Mouse (Mus musculus) macrophage (primary cell): ENCODE data around the gene Atp6v0e. TPM values are rescaled to one million over a fixed set of nuclear protein-coding genes. Genes with fewer than 3 reads are reported as not detected.

Source experiments
- H3K27ac ChIP-seq: fragments of 350-480 bp; formaldehyde crosslinking; 2 replicates; pipeline ENCODE4 v1.9.0; 2021
- H3K36me3 ChIP-seq: fragments of 350-480 bp; formaldehyde crosslinking; 2 replicates; pipeline ENCODE4 v1.9.0; 2021; ENCODE audit errors: inconsistent target
- H3K4me3 ChIP-seq: fragments of 350-480 bp; formaldehyde crosslinking; 2 replicates; pipeline ENCODE4 v1.9.0; 2021; ENCODE audit errors: inconsistent target
- H3K79me2 ChIP-seq: fragments of 350-480 bp; formaldehyde crosslinking; 2 replicates; pipeline ENCODE4 v1.9.0; 2021; ENCODE audit errors: inconsistent target
- WGBS: methylation state at CpG from one replicate; pipeline ENCODE4 v1.1.7; 2026; ENCODE audit warnings: inconsistent platforms; ENCODE audit not compliant: missing documents; 5-methylcytosine and 5-hydroxymethylcytosine counted together
- polyA plus RNA-seq: library from polyadenylated mRNA; stranded (reverse); fragments of 250-400 nt; gene quantifications from 3 replicates; pipeline ENCODE4 v1.2.4, GENCODE M21; 2018; ENCODE audit warnings: inconsistent platforms

Gene Atp6v0e
- polyA plus RNA-seq, 1 experiment from 2014 or later = 212 TPM

DNA sequence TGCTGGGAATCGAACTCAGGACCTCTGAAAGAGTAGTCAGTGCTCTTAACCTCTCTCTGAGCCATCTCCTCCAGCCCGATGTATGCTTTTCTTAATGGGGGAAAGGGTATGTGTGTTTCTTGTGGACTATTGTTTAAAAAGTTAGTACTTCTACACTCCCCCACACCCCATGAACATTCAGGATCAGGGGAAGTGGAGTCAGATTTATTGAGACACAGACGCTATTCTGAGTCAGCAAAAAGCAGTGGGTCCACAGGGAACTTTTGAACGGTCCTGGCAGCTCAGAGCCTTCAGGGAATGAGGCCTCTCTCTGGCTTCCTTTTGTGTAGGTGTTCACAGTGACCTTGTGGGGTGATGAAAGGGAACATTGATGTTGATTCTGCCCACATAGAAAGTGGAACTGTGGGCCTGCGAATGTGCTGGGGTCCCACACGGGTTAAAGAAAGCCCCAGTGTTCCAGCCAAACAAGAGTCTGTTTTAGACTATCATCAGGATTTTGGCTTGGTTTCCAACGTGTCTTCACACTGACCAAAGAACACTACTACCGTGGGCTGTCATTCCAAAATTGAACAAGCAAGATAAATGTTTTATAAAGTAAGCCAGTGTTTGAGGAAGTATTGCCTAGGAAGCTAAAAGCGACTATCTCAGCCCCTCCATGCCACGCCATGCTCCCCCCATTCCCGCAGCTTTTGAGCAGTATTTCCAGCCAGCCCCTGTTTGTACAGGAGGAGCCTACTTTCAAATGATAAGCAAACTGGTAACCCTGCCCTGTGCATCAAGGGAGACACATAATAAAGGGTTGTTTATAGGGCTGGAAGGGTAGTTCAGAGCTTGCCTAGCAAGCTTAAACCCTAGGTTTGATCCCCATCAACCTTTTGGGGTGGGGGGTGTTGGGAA is 42.7 kb downstream of the Atp6v0e start:
- H3K79me2 ChIP-seq = no peaks in the 10 kb centered on the region; the same call in 1 of the 2 replicates
- peaks cover 20% of the 10 kb centered on the region; the same call in 1 of the 2 replicates for H3K36me3 ChIP-seq
- H3K4me3 ChIP-seq = no peak overlapping the region
- WGBS = 24% methylated on average over 11 of the region's 11 CpGs
- no peak overlapping the region for H3K27ac ChIP-seq

DNA sequence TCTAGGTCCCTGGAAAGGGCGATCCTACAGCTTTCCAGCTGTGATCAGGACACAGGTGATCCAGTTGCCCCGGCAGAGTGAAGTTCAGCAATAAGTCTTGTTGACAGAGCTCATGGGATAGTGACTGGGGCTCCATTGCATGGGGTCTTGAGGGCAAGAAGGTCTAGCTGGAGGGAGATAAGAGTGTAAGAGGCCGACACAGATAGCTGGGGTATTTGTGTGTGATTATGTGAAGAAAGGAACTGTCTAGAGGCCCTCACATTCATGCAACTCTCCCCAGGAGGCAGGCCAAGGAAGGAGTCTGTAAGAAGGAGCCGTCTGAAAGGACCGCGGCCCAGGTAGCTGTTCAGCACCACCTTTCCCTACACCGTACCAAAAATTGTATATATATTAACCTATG is 44.0 kb downstream of the Atp6v0e start:
- Histone ChIP-seq H3K79me2 (no peaks in the 10 kb centered on the region; the same call in 1 of the 2 replicates), H3K36me3 (peaks cover 8% of the 10 kb centered on the region; the same call in 1 of the 2 replicates), H3K27ac (no peak overlapping the region), H3K4me3 (no peak overlapping the region)
- 88% methylated on average over 7 of the region's 7 CpGs for WGBS

DNA sequence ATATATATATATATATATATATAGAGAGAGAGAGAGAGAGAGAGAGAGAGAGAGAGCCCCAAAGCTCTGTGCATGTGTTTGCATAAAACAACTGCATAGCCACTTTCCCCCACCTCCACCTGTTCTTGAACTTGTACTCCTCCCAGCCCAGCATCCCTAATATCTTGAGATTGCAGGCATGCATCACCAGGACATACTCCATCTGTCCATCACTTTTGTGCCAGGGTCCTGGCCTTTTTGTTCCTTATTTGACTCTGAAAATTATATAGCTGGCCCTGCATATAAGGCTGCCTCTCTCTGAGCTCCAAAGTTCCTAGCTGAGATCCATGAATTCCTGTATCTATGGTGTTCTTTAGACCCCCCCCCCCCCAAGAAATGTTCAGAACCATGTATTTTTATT is 45.5 kb downstream of the Atp6v0e start:
- no peak overlapping the region for H3K27ac ChIP-seq
- no peak overlapping the region for H3K4me3 ChIP-seq

DNA sequence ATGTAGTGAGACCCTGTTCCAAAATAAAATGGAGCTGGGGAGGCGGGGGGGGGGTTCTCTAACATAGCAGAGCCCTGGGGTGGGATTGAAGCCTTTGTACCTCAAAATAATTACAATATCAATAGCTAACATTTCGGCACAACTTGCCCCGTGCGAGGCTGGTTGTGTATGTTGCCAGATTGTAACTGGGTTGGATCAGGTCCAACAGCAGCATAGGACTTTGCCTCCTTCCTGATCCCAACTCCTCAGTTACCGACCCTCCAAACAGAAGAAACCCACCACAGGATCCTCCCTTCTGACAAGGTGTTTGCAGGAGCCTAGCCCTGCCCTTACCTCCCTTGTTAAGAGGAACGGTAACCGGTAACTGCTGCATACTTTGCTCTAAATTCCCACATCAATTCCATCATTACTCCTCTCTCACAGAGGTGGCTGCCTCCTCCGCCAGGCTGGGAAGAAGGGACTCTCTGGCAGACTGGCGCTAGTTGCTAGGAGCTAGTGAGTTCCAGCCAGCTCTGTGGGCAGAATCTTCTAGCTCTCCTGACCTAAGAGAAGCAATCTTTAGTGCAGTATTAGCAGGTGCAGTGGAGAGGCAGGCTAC is 46.1 kb downstream of the Atp6v0e start:
- Histone ChIP-seq H3K4me3 (no peak overlapping the region), H3K79me2 (no peaks in the 10 kb centered on the region), H3K27ac (no peak overlapping the region), H3K36me3 (no peaks in the 10 kb centered on the region)
- WGBS = 85% methylated on average over 9 of the region's 9 CpGs

More for the DNA sequence above, 45.5 kb downstream of the Atp6v0e start:
- Histone ChIP-seq H3K79me2 (no peaks in the 10 kb centered on the region), H3K36me3 (no peaks in the 10 kb centered on the region)

DNA sequence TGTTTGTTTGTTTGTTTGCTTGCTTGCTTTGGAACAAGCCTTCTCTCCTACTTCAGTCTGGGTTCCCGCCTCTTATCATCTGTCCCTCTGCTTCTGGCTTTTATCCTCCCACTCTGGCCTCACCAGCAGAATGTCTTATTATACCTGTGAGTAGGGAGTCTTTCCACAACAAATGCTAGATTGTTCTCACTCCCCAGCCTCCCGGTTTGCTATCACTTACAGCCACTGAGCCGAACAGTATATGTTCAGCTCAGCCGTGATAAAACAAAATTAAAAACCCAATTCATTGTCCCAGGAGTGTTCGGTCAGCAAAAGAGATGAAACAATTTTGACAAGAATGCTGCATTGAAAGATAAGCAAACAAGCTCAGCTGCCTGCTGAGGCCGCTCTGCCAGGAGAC is 47.0 kb downstream of the Atp6v0e start:
- H3K79me2 ChIP-seq = no peaks in the 10 kb centered on the region
- H3K4me3 ChIP-seq = no peak overlapping the region
- H3K36me3 ChIP-seq = no peaks in the 10 kb centered on the region
- WGBS = 87% methylated on average over 6 of the region's 6 CpGs
- H3K27ac ChIP-seq = no peak overlapping the region

- Histone ChIP-seq H3K36me3 (no peaks in the 10 kb centered on the region), H3K27ac (peak within 1 kb of the TSS; percentile 72), H3K4me3 (peak within 1 kb of the TSS; percentile 70), H3K79me2 (peaks cover 36% of the 10 kb centered on the region)
- WGBS = under 1% methylated on average over 39 of the region's 41 CpGs
Measured at GRCm38 (mm10) chr17:26715271-26715758, 52.3 kb downstream of the Atp6v0e start, which contains the start of gene Crebrf. Crebrf (plus strand) TSS chr17:26715650.

GRCm38 (mm10) chr17:26715916-26716717 is 53.1 kb downstream of the Atp6v0e start:
- H3K36me3 ChIP-seq = no peaks in the 10 kb centered on the region
- H3K4me3 ChIP-seq = peak overlapping the region; percentile 70
- peak overlapping the region; percentile 72 for H3K27ac ChIP-seq
- WGBS = under 1% methylated on average over 54 of the region's 75 CpGs
- H3K79me2 ChIP-seq = peaks cover 44% of the 10 kb centered on the region

GRCm38 (mm10) chr17:26717868-26718267 is 54.8 kb downstream of the Atp6v0e start:
- Histone ChIP-seq H3K36me3 (no peaks in the 10 kb centered on the region), H3K4me3 (no peak overlapping the region), H3K27ac (no peak overlapping the region), H3K79me2 (peaks cover 61% of the 10 kb centered on the region)
- 76% methylated on average over 2 of the region's 2 CpGs for WGBS

DNA sequence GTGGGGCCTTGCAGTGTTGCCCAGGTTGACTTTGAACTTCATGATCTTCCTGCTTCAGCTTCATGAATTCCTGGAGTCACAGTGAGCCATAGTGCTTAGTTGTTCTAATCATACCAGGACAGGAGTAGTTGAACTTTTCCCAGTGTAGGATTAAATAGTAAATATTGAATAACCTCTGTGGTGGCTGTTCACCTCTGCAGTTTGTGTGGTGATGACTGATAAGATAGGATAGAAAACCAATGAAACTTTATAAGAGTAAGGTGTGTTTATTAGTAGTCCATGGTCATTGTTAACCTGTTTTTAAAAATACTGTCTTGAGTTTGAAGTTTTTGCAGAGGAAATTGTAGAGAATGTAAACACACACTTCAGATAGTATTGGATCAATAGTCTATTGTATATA is 56.4 kb downstream of the Atp6v0e start:
- H3K4me3 ChIP-seq = no peak overlapping the region
- no peaks in the 10 kb centered on the region for H3K36me3 ChIP-seq
- no peak overlapping the region for H3K27ac ChIP-seq
- peaks cover 77% of the 10 kb centered on the region for H3K79me2 ChIP-seq

DNA sequence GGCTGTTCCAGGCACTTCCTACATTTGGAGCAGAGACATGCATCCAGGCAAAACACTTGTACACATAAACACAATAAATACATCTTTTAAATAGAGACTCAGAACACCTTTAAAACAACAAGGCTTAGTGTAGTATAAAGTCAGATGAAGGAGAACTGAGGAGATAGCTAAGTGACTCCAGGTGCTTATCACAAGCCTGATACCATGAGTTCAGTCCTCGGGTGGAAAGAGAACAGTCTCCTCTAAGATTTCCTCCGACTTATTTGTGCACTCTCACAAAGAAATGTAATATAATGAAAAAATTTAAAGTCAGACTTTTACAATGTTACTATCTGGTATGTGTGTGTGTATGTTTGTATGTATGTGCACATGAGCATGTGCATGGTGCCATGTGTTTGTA is 58.8 kb downstream of the Atp6v0e start:
- WGBS = 89% methylated on average over 2 of the region's 2 CpGs
- no peak overlapping the region for H3K27ac ChIP-seq
- no peaks in the 10 kb centered on the region for H3K36me3 ChIP-seq

GRCm38 (mm10) chr17:26724790-26725189 is 61.8 kb downstream of the Atp6v0e start:
- Histone ChIP-seq H3K36me3 (no peaks in the 10 kb centered on the region), H3K27ac (no peak overlapping the region), H3K4me3 (no peak overlapping the region), H3K79me2 (peaks cover 98% of the 10 kb centered on the region)
- 57% methylated on average over 1 of the region's 1 CpGs for WGBS

More for the DNA sequence above, 58.8 kb downstream of the Atp6v0e start:
- no peak overlapping the region for H3K4me3 ChIP-seq
- peaks cover 100% of the 10 kb centered on the region for H3K79me2 ChIP-seq

DNA sequence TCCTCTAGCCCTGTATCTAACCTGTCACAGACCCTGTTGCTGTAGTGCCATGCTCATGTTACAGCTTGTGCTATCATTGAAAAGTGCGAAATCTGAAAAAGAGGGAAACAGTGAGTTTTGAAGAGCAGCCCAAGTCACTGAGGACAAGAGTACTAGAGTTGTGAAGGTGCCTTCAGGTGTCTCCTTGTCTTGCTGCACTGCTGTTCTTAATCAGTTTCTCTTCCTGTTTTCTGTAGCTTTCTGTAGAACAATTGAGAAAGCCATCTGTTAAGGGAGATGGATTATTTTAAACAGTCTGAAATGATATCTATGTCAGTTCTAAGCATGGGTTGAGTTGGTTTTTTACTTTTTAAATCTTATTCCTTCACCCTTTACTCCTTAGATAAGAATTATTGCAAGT is 63.6 kb downstream of the Atp6v0e start:
- WGBS = 90% methylated on average over 1 of the region's 1 CpGs
- peaks cover 98% of the 10 kb centered on the region for H3K79me2 ChIP-seq

DNA sequence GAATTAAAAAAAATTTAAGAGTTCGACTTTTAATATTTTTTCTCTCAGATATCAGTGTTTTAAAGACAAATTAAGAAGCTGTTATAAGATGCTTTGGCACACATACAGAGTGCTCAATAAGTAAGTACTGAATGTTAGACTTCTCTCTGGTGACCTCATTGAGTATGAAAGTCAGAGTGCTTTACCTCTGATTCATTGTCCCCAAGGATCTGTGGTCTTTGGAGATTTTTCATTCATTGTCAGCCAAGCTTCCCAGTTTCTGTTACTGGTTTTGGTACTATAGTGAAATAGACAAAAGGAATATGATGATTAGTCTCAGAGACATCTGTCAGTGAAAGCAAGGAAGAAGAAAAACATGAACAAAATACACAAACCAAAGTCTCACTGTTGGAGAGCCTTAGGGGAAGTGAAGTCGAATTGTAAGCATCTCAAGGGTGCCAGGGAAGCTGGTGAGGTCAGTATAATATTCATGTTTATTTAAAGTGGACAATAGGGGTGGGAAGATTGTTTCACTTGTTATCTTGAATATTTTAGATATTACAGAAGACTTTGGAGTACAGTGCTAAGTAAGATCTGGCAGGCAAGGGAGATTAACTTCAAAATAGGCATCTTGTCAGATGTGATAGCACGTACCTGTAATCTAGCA is 64.2 kb downstream of the Atp6v0e start:
- no peak overlapping the region for H3K27ac ChIP-seq
- H3K4me3 ChIP-seq = no peak overlapping the region
- H3K36me3 ChIP-seq = no peaks in the 10 kb centered on the region
- H3K79me2 ChIP-seq = peaks cover 98% of the 10 kb centered on the region
- 74% methylated on average over 3 of the region's 3 CpGs for WGBS

More for the DNA sequence above, 63.6 kb downstream of the Atp6v0e start:
- Histone ChIP-seq H3K27ac (no peak overlapping the region), H3K4me3 (no peak overlapping the region), H3K36me3 (no peaks in the 10 kb centered on the region)

DNA sequence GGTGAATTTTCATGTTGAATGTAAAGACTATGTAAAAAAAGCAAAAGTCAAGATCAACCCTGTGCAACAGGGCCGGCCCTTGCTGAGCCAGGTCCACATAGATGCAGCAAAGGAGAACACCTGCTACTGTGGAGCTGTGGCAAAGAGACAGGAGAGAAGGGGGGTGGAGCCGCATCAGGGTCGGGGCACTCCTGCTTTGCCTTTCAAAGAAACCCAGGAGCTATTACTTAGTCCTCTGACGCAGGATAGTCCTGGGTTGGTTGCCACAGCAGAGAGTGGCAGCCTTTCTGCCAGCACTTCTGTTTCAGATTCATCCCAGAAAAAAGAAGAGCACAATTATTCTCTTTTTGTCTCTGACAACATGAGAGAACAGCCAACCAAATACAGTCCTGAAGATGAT is 79.5 kb downstream of the Atp6v0e start:
- Histone ChIP-seq H3K4me3 (no peak overlapping the region), H3K27ac (no peak overlapping the region), H3K36me3 (peaks cover 21% of the 10 kb centered on the region), H3K79me2 (no peaks in the 10 kb centered on the region)
- 91% methylated on average over 4 of the region's 4 CpGs for WGBS
